Mouse (Mus musculus) erythroblast, embryonic 14.5 days (primary cell): Measurements from ENCODE around the gene Hoxd13.

Source experiments
- GATA1 ChIP-seq: IDR thresholded peaks from 2 replicates; pipeline ENCODE4 v1.6.1; 2012; ENCODE audit warnings: low read length, inconsistent platforms, mixed read lengths
- TAL1 ChIP-seq: IDR thresholded peaks from 3 replicates; pipeline ENCODE4 v1.6.1; 2012; ENCODE audit warnings: low read length, inconsistent platforms, mixed read lengths

GRCm38 (mm10) chr2:74663291-74663925 is 4.7 kb upstream of the Hoxd13 start:
- TF ChIP-seq GATA1 (no peak), TAL1 (no peak)
